Mouse (Mus musculus): ENCODE measurements around the gene Muc3.

DNA sequence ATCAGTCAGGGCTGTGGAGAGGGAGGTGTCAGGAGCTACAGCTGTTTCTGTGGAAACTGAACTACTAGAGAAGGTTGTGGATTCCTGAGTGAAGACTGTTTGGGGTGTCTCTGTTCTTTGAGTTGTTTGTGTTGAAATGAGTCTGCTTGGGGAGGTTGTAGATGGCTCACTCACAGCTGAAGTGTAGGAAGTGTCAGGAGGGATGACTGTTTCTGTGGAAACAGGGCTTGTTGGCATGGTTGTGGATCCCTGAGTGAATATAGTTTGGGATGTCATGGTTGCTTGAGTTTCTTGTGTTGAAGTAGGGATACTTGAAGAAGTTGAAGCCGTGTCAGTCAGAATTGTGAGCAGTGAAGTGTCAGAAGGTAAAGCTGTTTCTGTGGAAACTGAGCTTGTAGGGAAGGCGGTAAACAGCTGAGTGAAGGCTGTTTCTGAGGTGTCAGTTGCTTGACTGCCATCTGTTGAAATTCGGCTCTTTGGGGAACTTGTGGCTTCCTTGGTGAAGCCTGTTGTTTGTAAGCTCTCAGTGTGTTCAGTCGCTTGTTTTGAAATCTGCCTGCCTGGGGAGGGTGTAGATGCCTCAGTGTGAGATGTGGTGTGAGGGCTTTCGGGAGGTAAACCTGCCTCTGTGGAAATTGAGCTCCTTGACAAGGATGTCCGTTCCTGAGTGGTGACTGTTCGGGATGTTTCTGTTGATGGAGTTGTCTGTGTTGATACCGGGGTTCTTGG, 30.7 kb upstream of the Muc3 start:
- TF ChIP-seq POLR2AphosphoS5 (IDR thresholded peaks at IDR 0.05; ENCODE audit: insufficient replicate concordance, low read depth, low read length) = no peak
- TF ChIP-seq CTCF (IDR thresholded peaks at IDR 0.05; ENCODE audit: low read depth, low read length) = no peak

Measured in G1E (cell line).